Mouse (Mus musculus) thymus, adult 18-20 months (tissue): ENCODE data around the gene Gm10837.
"Not testable (repeated sequence)": the region's sequence is repeated elsewhere in the genome, so short reads cannot be mapped to it uniquely, and the experiment has no call there.

ENCODE experiments used
- DNase-seq, 2 experiments: peaks; one replicate each; pipeline ENCODE4 v3.0.0; 2022; ENCODE audit warnings: mixed read lengths in 2 of 2

The Gm10837 gene

GRCm38 (mm10) chr14:122490441-122491328 is at the start of gene Gm10837:
Gene Gm10837, plus strand, starts transcription at chr14:122490586.
- DNase-seq: no peak

GRCm38 (mm10) chr14:122449601-122450495 is 40.5 kb upstream of the Gm10837 start:
- no peak for DNase-seq

DNA sequence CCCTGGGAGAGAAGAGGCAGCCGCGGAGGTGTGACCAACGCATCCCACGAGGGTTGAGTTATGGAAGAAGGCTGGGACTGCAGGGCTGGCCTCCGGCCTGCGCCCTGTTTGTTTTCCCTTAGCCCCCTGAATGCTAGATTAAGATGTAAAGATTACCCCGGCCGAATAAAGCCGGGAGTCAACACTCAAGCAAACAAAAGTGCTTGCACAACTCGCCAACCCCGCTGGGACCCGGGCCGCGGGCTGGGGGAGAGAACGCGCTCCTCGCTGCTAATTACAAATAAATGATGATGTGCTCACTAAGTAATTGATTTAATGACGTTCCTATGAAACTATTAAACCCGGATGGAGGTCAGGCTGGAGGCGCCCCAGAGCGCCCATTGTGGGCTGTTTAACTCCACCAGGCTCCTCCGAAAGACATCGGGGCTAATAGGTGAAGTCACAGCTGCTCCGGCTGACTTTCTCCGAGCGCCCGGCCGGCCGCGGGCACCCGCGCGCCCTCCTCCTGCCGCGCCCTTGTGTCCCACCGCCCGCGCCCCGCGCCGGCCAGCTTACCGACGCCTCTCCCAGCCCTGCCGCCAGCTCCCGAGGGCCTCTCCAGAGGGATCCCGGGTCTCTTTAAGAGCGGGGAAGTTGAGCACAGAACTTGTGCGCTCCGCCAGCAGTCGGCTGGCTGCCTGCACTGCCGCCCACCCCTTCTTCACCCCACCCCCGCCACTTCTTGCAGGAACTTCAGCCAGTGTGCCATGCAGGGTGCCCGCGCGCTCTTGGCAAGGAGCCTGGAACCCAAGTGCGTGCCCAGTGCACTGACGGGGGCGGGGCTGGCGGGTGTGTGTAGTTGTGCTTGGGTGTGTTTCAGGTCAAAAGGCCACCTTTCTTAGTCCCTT is 39.6 kb upstream of the Gm10837 start, which contains the start of gene Gm5089:
Gm5089 (minus strand) TSS at position 620 of the 887 bp plus-strand sequence.
- DNase-seq: no peak

DNA sequence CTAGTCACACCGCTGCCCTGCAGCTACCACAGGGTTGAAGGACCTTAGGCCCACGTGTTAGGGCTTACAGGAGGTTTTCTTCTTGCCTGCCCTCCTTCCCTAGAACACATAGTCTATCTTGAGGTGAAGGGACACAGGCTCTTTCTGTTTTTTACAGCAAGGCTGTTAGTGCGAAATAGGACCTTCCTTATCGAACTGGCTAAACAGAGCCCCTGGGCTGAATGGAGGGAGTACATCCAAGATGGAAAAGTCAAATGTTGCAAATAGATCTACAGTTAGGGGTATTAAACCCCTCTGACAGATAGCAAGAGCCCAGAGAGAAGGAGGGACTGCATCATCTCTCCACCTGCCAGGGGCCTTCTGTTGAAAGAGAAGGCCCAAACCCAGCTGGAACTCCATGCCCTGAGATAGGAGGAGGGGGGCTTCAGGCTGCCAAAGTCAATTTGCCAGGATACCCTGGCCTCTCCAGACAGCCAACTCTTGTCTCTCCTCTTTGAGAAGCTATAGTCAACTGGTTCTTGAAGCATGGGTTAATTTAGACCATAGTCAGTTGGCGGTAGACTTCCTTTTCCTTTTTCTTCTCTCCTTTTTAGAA is 38.7 kb upstream of the Gm10837 start:
- DNase-seq: no peak

- no peak for DNase-seq
These were observed 37.5 kb upstream of the Gm10837 start for GRCm38 (mm10) chr14:122452701-122453387.

GRCm38 (mm10) chr14:122453388-122453995 is 36.9 kb upstream of the Gm10837 start:
- DNase-seq: no peak

- no peak for DNase-seq
These were observed 36.2 kb upstream of the Gm10837 start for GRCm38 (mm10) chr14:122453996-122454738.

DNA sequence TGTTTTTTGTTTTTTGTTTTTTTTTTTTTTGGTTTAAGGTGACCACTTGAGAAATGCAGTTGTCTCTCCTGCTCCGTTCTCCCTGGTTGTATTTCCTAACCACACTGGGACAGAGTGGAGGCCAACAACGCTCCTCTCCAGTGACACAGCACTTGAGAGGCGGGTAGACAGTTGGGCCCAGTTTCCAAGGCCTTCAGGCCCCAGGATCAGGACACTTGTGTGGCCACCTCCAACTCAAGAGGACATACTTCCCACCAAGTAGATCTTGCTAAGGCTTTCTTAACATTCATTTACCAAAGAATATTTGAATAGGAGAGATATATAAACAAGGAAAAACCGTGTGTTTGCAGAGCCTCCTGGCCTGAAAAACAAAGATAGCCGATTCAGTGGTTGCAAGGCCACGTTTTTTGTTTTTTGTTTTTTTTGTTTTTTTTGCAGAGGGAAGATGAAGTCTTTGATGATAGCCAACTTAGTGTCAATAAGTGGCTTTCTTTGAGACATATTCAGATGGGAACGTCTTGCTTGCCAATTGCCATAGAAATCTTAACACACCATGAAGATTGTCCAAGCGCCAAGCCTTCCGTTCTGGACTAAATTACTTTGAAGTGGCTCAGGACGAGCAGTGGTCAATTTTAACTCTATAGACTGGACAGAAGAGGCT is 35.4 kb upstream of the Gm10837 start:
- no peak for DNase-seq

DNA sequence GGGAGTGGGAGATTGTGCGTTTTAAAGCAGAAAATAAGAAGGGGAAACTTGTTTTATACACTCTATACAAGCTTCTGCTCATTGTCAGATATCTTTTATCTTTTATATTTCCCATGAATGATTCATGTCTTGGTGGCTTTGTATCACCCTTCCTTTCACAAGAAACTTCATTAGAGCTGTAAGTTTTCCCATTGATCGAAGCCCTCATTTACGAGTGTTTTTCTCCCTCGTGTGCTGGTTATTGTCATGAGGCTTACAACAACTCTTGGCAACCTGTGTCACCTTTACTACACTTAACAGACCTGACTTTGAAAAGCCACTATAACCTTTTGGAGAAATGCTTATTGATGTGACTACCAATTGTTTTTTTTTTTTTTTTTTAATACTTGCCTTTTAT is 34.8 kb upstream of the Gm10837 start:
- DNase-seq: no peak

DNA sequence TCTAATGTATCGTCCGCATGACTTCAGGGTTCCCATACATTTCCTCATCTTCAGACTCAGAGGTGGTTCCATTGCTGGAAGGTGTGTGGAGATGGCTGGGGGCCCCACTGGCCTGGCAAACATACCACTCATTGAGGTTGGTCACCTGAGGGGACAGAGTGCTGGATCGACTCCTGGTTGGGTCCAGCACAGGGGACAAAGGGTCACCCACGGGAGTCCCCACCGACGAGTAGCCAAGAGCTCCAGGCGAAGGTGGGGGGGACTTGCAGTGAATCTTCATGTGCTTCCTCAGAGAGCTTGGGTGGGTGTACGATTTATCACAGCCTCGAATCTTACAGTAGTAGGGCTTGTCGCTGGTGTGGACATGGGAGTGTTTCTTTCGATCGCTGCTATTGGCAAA is 31.1 kb upstream of the Gm10837 start:
- not testable (repeated sequence) for DNase-seq

GRCm38 (mm10) chr14:122459776-122460175 is 30.6 kb upstream of the Gm10837 start:
- no peak for DNase-seq

GRCm38 (mm10) chr14:122460226-122460625 is 30.2 kb upstream of the Gm10837 start:
- DNase-seq: no peak

GRCm38 (mm10) chr14:122461500-122461899 is 28.9 kb upstream of the Gm10837 start:
- no peak for DNase-seq

- no peak for DNase-seq
These were observed 28.4 kb upstream of the Gm10837 start for GRCm38 (mm10) chr14:122461966-122462365.

- DNase-seq: no peak
These were observed 27.7 kb upstream of the Gm10837 start for GRCm38 (mm10) chr14:122462689-122463079.

DNA sequence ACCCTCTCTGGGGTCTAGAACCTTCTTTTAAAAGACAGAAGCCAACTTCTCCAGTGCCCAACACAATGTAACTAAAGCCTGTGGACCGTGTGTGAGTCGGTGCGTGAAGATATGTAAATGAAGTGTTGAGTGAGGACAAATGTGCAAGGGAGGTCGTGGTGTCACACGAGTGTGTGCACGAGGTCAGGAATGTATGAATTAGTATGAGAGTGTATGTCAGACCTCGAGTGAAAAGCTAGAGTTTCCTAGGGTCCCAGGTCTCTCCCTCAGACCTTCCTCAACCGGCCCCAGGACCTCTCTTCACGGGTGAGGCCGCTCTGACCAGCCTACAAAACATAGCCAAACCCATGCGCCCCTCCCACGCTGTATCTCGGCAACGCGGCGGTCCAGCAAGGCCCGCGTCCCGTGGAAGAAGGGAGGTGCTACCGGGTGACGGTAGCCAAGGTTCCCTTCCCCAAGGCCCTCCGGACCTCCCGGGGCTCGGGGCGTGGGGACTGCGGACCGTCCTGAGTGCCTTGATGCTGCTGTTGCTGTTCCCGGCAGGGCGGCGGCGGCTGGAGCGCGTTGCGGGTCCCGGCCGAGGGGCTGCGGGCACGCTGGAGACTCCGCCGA is 27.2 kb upstream of the Gm10837 start:
- no peak for DNase-seq

DNA sequence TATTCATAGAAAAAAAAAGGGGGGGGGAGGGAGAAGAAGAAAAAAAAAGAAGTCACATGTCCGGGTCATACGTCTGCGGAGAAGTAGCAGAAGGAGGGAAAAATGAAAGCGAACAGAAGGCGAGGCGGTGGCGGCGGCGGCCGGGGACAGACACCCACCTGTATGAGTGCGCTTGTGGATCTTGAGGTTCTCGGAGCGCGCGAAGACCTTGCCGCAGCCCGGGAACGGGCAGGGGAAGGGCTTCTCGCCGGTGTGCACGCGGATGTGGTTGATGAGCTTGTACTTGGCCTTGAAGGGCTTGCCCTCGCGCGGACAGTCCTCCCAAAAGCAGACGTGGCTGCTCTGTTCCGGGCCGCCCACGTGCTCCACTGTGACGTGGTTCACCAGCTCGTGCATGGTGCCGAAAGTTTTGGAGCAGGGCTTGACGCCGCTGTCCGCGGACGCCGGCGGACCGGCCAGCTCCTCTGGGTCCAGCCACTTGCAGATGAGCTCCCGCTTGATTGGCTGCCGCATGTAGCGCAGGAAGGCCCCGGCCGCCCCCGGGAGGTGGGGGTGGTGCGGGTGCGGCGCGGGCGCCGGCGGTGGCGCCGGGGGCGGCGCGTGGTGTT is 26.5 kb upstream of the Gm10837 start:
- DNase-seq: not testable (repeated sequence)

DNA sequence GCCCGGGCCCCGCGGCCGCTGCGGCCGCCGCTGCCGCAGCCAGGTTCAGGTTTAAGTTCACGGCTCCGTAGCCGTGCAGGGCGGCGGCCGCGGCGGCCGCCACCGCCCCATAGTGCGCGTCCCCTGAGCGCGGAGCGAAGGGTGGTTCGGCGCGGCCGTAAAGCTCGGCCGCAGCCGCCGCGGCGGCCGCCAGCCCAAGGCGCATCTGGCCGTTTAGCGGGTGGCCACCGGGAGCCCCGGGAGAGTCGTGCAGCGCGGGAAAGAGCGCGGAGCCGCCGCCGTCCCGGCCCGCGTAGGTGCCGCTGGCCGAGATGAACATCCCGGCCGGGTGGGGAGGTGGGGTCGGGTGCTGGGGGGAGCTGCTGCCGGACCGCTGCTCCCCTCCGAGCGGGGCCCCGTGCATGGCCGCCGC is 26.0 kb upstream of the Gm10837 start:
- DNase-seq: no peak
